Mouse (Mus musculus): ENCODE data around the gene Lrrc42. TPM values are rescaled to one million over a fixed set of nuclear protein-coding genes. Genes with fewer than 3 reads are reported as not detected.

Lrrc42 gene
- polyA plus RNA-seq, 1 experiment: 16.0 TPM

DNA sequence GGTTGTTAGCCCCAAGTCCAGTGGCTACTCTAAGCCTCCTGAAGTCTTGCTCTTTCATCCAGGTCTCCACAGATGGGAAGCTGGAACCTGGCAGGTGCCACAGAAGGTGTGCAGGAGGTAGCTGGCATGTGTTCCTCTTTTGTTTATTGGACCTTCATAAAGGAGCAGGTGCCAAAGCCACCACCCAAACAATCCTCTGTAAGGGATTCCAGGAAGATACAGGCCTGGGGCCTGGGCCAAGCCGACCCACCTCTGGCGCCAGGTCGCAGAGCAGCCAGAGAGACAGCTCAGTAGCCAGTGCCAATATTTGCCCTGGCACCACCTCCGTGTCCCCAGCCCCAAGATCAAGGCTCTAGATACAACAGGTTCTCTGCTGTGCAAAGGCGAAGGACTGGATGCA lies 31.8 kb downstream of the Lrrc42 start:
- Histone ChIP-seq H3K4me1 (ENCODE audit: control insufficient read depth, insufficient read depth, low read length) (peaks cover 1% of the 10 kb centered on the region; the same call in 1 of the 2 replicates), H3K27ac (ENCODE audit: control insufficient read depth, insufficient read depth, low read depth, low read length, poor library complexity) (no peak overlapping the region), H3K4me3 (replicated peaks; ENCODE audit: control insufficient read depth, low read depth, low read length) (no peak overlapping the region)
- TF ChIP-seq CTCF (IDR thresholded peaks at IDR 0.05; ENCODE audit: control insufficient read depth, insufficient read depth, low read length) (no peak), POLR2A (IDR thresholded peaks at IDR 0.05; ENCODE audit: borderline replicate concordance, control insufficient read depth, low read depth, low read length) (no peak)
- 65% methylated on average over 5 of the region's 5 CpGs for WGBS

DNA sequence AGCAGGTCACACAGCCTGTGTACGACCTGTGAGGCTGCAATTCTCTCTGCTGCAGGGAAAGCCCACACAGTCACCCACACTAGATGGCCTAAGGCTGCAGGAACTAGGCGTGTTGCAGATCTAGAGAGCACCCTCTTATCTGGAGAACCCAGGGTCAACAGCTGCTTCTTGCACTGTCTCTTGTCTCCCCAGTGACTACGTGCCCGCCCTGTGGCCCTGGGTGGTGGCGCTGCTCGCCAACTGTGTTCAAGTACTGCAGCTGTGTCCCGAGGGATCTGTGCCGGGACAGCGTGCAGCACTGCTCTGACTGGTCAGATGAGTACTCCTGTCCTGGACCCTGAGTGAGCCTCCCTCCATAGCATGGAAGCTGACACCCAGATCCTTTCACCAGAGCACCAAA lies 35.8 kb downstream of the Lrrc42 start:
- Histone ChIP-seq H3K27ac (ENCODE audit: control insufficient read depth, insufficient read depth, low read depth, low read length, poor library complexity) (peak overlapping the region; percentile 46), H3K4me1 (ENCODE audit: control insufficient read depth, insufficient read depth, low read length) (peaks cover 5% of the 10 kb centered on the region), H3K4me3 (replicated peaks; ENCODE audit: control insufficient read depth, low read depth, low read length) (no peak overlapping the region)
- WGBS: 59% methylated on average over 9 of the region's 9 CpGs
- peak; percentile 22; the same call in 1 of the 2 replicates for TF ChIP-seq CTCF (IDR thresholded peaks at IDR 0.05; ENCODE audit: control insufficient read depth, insufficient read depth, low read length)
- TF ChIP-seq POLR2A (IDR thresholded peaks at IDR 0.05; ENCODE audit: borderline replicate concordance, control insufficient read depth, low read depth, low read length): peak; percentile 44; the same call in 1 of the 2 replicates

DNA sequence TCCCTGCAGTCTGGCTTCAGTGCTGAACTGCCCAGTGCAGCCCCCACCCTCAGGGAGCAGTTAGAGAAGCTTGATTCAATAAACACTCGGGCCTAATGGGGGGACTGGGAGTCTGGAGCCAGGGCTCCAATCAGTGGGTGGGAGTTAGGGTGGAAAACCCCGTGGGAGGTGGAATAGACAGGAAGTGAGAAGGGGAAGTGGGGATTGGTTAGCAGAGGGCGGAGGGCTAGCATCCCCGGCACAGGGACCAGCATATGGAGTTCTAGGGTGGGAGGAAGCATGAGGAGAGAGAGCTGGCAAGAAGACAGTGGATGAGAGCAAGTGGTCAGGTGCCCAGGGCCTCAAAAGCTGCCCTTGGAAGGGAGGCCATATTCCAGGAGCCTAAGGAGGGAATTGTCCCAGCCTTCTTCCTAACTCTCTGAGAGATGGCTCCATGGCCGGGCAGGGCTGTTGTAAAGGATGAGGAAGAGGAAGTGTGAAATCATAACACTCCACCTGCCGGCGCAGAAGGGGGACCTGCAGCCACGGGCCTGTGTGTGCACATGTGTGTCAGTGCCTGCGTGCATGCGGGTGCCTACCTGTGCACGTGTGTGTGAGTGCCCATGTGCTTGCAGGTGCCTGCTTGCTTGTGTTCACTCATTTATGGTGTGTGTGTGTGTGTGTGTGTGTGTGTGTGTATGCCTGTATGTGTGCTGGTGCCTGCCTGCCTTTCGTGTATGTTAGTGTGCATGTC lies 39.9 kb downstream of the Lrrc42 start:
- Histone ChIP-seq H3K4me1 (ENCODE audit: control insufficient read depth, insufficient read depth, low read length) (peaks cover 5% of the 10 kb centered on the region), H3K27ac (ENCODE audit: control insufficient read depth, insufficient read depth, low read depth, low read length, poor library complexity) (peak overlapping the region; percentile 12; the same call in 1 of the 2 replicates), H3K4me3 (replicated peaks; ENCODE audit: control insufficient read depth, low read depth, low read length) (no peak overlapping the region)
- TF ChIP-seq POLR2A (IDR thresholded peaks at IDR 0.05; ENCODE audit: borderline replicate concordance, control insufficient read depth, low read depth, low read length): no peak
- peak; percentile 41; the same call in 1 of the 2 replicates for TF ChIP-seq CTCF (IDR thresholded peaks at IDR 0.05; ENCODE audit: control insufficient read depth, insufficient read depth, low read length)
- 35% methylated on average over 12 of the region's 12 CpGs for WGBS

DNA sequence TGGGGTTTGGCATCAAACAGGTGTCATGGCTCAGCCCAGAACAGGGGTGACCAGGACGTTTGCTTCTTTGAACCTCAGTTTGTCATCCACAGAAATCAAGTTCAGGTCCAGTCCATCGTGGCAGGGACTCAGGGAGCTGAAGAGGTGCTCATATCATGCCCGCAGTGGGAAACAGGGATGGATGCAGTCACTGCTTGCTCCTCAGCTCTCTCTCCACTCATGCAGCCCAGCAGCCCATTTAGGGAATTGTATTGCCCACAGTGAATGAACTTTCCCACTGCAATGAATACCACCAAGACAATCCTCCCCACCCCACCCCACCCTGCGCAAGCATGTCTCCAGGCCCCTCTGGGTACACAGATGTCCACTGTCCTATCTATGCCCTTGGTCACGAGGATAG lies 41.4 kb downstream of the Lrrc42 start:
- Histone ChIP-seq H3K27ac (ENCODE audit: control insufficient read depth, insufficient read depth, low read depth, low read length, poor library complexity) (no peak overlapping the region), H3K4me3 (replicated peaks; ENCODE audit: control insufficient read depth, low read depth, low read length) (no peak overlapping the region), H3K4me1 (ENCODE audit: control insufficient read depth, insufficient read depth, low read length) (peaks cover 4% of the 10 kb centered on the region)
- 81% methylated on average over 5 of the region's 5 CpGs for WGBS
- TF ChIP-seq CTCF (IDR thresholded peaks at IDR 0.05; ENCODE audit: control insufficient read depth, insufficient read depth, low read length) (no peak), POLR2A (IDR thresholded peaks at IDR 0.05; ENCODE audit: borderline replicate concordance, control insufficient read depth, low read depth, low read length) (no peak)

DNA sequence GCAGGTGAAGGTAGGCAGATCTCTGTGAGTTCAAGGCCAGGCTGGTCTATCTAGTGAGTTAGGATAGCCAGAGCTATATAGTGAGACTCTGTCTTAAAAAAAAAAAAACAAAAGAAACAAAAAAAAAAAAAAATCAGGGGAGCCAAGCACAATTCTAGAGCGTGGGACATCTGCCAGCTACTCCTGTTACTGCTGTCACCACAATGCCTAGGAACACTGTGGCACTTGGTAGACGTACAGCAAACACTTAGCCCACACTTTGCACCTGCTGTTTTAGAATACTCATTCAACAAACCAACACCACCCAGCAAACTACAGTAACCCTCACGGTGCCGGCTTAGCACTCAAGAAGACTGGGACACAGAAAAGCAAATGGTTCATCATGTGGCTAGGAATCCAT lies 41.9 kb downstream of the Lrrc42 start:
- no peak for TF ChIP-seq CTCF (IDR thresholded peaks at IDR 0.05; ENCODE audit: control insufficient read depth, insufficient read depth, low read length)
- no peak for TF ChIP-seq POLR2A (IDR thresholded peaks at IDR 0.05; ENCODE audit: borderline replicate concordance, control insufficient read depth, low read depth, low read length)
- Histone ChIP-seq H3K4me1 (ENCODE audit: control insufficient read depth, insufficient read depth, low read length) (peaks cover 4% of the 10 kb centered on the region), H3K4me3 (replicated peaks; ENCODE audit: control insufficient read depth, low read depth, low read length) (no peak overlapping the region), H3K27ac (ENCODE audit: control insufficient read depth, insufficient read depth, low read depth, low read length, poor library complexity) (no peak overlapping the region)
- WGBS: 84% methylated on average over 4 of the region's 4 CpGs

DNA sequence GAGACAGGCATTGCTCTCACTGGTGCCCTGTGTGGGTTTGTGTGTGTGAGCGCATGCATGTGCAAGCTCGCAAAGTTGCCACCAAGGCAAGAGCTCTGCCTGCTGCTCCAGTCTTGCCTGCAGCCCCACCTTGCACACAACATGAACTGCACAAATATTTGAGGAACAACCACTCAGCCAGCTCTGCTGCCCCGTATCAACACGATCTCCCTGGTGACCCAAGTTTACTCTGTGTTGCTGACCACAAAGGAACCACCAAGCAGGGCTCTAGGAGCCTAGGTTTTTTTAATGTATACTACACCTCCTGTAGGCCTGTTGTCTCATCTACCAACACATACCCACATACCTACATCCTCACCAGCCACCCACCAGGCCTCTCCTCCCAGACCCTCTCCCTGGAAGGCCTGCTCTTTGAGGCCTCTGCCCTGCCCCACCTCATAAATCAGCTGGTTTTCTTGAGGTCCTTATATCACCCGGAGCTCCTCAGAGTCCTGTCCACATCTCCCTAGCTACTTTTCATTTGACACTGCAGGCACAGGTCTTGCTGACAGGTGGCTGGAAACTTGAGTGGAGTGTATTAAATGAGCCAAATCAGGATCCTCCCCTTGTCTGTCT lies 42.7 kb downstream of the Lrrc42 start:
- Histone ChIP-seq H3K4me3 (replicated peaks; ENCODE audit: control insufficient read depth, low read depth, low read length) (no peak overlapping the region), H3K4me1 (ENCODE audit: control insufficient read depth, insufficient read depth, low read length) (peaks cover 4% of the 10 kb centered on the region), H3K27ac (ENCODE audit: control insufficient read depth, insufficient read depth, low read depth, low read length, poor library complexity) (no peak overlapping the region)
- 7% methylated on average over 5 of the region's 5 CpGs for WGBS
- TF ChIP-seq CTCF (IDR thresholded peaks at IDR 0.05; ENCODE audit: control insufficient read depth, insufficient read depth, low read length) (no peak), POLR2A (IDR thresholded peaks at IDR 0.05; ENCODE audit: borderline replicate concordance, control insufficient read depth, low read depth, low read length) (no peak)

DNA sequence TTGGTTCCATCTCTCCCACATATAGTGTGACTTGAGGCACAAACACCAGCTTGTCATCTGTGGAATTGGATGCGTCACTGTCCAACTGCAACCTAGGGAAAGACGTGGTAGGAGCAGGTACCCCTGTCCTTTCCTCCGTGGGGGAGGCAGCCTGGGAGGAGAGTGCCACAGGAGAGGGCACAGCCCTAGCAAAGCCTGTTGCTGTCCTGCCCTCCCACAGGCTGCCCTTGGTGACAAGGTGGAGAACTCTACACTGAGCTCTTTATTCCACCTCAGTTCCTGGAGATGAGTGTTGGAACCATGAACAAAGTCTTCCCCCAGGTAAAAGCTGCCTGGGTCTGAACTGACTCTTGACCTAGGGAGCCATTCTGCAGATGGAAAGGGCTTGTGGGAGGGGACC lies 44.5 kb downstream of the Lrrc42 start, which contains the start of gene Ldlrad1:
Gene Ldlrad1, plus strand, starts transcription at position 301 of the 400 bp plus-strand sequence.
- TF ChIP-seq CTCF (IDR thresholded peaks at IDR 0.05; ENCODE audit: control insufficient read depth, insufficient read depth, low read length): no peak
- TF ChIP-seq POLR2A (IDR thresholded peaks at IDR 0.05; ENCODE audit: borderline replicate concordance, control insufficient read depth, low read depth, low read length): no peak
- Histone ChIP-seq H3K4me1 (ENCODE audit: control insufficient read depth, insufficient read depth, low read length) (peaks cover 3% of the 10 kb centered on the region), H3K27ac (ENCODE audit: control insufficient read depth, insufficient read depth, low read depth, low read length, poor library complexity) (no peak within 1 kb of the TSS; the same call in 1 of the 2 replicates), H3K4me3 (replicated peaks; ENCODE audit: control insufficient read depth, low read depth, low read length) (no peak within 1 kb of the TSS)
- 84% methylated on average over 3 of the region's 3 CpGs for WGBS

DNA sequence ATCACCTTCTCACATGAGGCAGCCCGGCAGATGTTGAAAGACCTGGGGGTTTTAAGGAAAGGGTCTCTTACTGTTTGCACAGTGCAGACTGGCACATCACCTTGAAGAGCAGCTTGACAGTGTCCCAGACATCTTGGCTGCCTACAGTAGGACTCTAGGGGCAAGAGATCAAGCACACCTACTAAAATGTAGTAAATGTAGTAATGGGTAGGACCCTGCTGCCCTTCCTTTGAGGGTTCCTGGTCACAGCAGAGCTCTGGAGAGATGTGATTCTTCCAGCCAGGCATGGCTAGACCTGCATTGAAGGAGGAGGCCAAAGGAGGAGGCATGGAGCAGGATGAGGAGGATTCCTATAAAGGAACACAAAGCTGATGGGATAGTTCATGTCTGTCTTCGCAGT lies 46.3 kb downstream of the Lrrc42 start:
- Histone ChIP-seq H3K4me3 (replicated peaks; ENCODE audit: control insufficient read depth, low read depth, low read length) (no peak overlapping the region), H3K27ac (ENCODE audit: control insufficient read depth, insufficient read depth, low read depth, low read length, poor library complexity) (no peak overlapping the region), H3K4me1 (ENCODE audit: control insufficient read depth, insufficient read depth, low read length) (no peaks in the 10 kb centered on the region; the same call in 1 of the 2 replicates)
- 97% methylated on average over 2 of the region's 2 CpGs for WGBS
- TF ChIP-seq CTCF (IDR thresholded peaks at IDR 0.05; ENCODE audit: control insufficient read depth, insufficient read depth, low read length): no peak
- no peak for TF ChIP-seq POLR2A (IDR thresholded peaks at IDR 0.05; ENCODE audit: borderline replicate concordance, control insufficient read depth, low read depth, low read length)
